Mouse (Mus musculus) testis, adult 2 months (tissue): Measurements from ENCODE around the gene Hnrnpc. TPM values are rescaled to one million over a fixed set of nuclear protein-coding genes. Genes with fewer than 3 reads are reported as not detected.
"Not testable (repeated sequence)": the region's sequence is repeated elsewhere in the genome, so short reads cannot be mapped to it uniquely, and the experiment has no call there.

Experiments used
- H3K27ac ChIP-seq: fragments of 200-500 bp; 2 replicates; pipeline ENCODE4 v1.5.1; 2012; ENCODE audit warnings: low read depth, low read length; ENCODE audit not compliant: control insufficient read depth, insufficient read depth
- H3K27me3 ChIP-seq: fragments of 200-500 bp; 2 replicates; pipeline ENCODE4 v1.6.1; 2012; ENCODE audit warnings: mild to moderate bottlenecking, low read length, moderate library complexity; ENCODE audit not compliant: control insufficient read depth, insufficient read depth
- H3K36me3 ChIP-seq: fragments of 200-500 bp; 2 replicates; pipeline ENCODE4 v1.6.1; 2012; ENCODE audit warnings: mild to moderate bottlenecking, low read length; ENCODE audit not compliant: control insufficient read depth, insufficient read depth
- H3K4me1 ChIP-seq: fragments of 200-500 bp; 2 replicates; pipeline ENCODE4 v1.6.1; 2012; ENCODE audit warnings: low read length; ENCODE audit not compliant: control insufficient read depth, insufficient read depth
- H3K4me3 ChIP-seq: fragments of 200-500 bp; 2 replicates; pipeline ENCODE4 v1.5.1; 2012; ENCODE audit warnings: low read depth, mild to moderate bottlenecking, low read length, moderate library complexity, mixed read lengths; ENCODE audit not compliant: control insufficient read depth
- CTCF ChIP-seq: fragments of 200-500 bp; IDR thresholded peaks from 2 replicates; pipeline ENCODE4 v1.5.1; 2012; ENCODE audit warnings: low read depth, mild to moderate bottlenecking, inconsistent platforms, low read length, moderate library complexity; ENCODE audit not compliant: control insufficient read depth, insufficient read depth, insufficient replicate concordance
- POLR2A ChIP-seq: fragments of 200-500 bp; IDR thresholded peaks from 2 replicates; pipeline ENCODE4 v1.6.1; 2012; ENCODE audit warnings: low read depth, mild to moderate bottlenecking, inconsistent platforms, low read length, moderate library complexity; ENCODE audit not compliant: control insufficient read depth
- polyA plus RNA-seq: library from polyadenylated mRNA; depleted of rRNA; stranded (reverse); fragments of >200 nt; gene quantifications from 2 replicates; pipeline ENCODE4 v1.2.3, GENCODE M21; 2012

Gene Hnrnpc
- polyA plus RNA-seq, 1 experiment: 64.2 TPM

DNA sequence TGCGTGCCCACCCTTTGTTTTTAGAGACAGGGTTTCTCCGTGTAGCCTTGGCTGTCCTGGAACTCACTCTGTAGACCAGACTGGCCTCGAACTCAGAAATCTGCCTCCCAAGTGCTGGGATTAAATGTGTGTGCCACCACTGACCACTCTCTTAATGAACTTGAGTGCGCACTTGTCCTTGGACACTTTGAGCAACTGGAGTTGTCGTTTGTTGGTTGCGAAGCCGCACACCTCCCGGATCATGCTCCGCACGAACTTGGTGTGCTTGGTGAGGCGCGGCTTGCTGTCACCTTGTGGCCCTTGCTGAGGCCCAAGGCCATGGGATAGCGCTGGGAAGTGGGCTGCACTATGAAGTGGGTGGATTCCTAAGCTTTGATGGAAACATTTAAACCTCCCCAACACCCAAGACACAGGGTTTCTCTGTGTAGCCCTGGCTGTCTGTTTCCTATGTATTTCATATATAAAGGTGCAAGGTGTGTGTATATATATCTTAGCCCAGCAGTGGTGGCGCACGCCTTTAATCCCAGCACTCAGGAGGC, 32.2 kb downstream of the Hnrnpc start:
- no peak for TF ChIP-seq POLR2A
- TF ChIP-seq CTCF: 0 out of 2 replicates have a peak, but pooled peaks have one; percentile 2
- Histone ChIP-seq H3K4me3 (no peak overlapping the region), H3K27ac (no peak overlapping the region), H3K36me3 (no peaks in the 10 kb centered on the region; the same call in 1 of the 2 replicates), H3K4me1 (no peaks in the 10 kb centered on the region), H3K27me3 (no peaks in the 10 kb centered on the region)

DNA sequence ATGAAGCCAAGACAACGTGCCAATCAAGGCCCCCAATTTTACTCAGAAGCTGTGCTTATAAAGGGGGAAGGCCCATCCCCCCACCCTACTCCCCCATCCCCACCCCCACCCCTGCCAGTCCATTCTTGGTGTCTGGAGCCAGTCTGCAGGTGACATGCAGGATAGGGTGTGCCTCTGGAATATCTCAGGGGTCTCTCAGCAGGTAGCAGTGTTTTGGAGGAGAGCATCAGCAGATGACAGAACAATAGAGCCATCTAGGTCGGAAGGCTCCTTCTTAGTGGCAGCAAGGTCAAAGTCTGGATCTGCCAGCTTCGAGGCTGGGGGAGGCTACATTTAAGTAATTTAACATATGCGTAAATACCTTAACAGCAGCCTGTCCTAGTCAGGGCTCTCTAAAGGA, 37.7 kb downstream of the Hnrnpc start:
- Histone ChIP-seq H3K27me3 (no peaks in the 10 kb centered on the region), H3K36me3 (no peaks in the 10 kb centered on the region), H3K27ac (no peak overlapping the region), H3K4me1 (no peaks in the 10 kb centered on the region), H3K4me3 (no peak overlapping the region)
- TF ChIP-seq CTCF (no peak), POLR2A (no peak)

DNA sequence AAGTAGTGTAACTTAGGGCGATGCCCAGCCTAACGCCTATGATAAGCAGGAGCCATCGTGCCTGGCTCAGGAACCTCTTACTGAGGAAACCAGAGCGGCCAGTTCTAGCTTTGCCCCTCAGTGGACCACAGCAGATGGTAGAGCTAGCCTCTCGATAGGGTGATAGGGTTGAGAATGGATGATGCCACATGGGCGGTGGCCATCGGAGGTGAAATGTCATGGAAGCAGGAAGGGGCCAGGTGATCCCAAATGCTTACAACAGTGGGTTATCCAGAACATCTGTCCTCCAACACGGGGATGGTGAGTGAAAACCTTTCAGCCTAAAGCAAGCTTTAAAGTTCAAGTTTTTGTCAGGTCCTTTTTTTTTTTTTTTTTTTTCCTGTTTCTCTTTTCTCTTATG, 42.0 kb downstream of the Hnrnpc start:
- no peaks in the 10 kb centered on the region for H3K36me3 ChIP-seq
- no peak for TF ChIP-seq CTCF
- TF ChIP-seq POLR2A: no peak
- H3K27ac ChIP-seq: no peak overlapping the region
- H3K4me3 ChIP-seq: no peak overlapping the region
- no peaks in the 10 kb centered on the region for H3K4me1 ChIP-seq
- H3K27me3 ChIP-seq: no peaks in the 10 kb centered on the region

DNA sequence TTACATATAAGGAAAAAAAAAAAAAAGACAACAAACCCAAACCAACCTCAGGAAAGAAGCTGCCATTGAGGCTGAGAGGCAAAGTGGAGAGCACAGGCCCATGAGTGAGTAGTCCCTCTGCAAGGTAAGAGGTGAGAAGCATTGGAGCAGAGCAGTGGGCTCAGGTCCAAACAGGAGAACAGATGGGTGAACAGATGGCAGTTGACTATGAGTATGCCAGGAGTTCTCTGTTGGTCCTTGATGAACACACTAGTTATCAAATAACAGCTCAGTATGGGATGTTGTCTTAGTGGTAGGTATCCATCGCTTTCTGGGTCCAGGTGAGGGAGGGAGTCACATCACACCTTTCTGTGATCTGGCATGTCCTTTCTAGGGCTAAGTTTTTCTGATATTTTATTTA, 43.0 kb downstream of the Hnrnpc start:
- TF ChIP-seq CTCF (no peak), POLR2A (no peak)
- Histone ChIP-seq H3K4me1 (no peaks in the 10 kb centered on the region), H3K27ac (no peak overlapping the region), H3K27me3 (no peaks in the 10 kb centered on the region), H3K36me3 (no peaks in the 10 kb centered on the region), H3K4me3 (no peak overlapping the region)

DNA sequence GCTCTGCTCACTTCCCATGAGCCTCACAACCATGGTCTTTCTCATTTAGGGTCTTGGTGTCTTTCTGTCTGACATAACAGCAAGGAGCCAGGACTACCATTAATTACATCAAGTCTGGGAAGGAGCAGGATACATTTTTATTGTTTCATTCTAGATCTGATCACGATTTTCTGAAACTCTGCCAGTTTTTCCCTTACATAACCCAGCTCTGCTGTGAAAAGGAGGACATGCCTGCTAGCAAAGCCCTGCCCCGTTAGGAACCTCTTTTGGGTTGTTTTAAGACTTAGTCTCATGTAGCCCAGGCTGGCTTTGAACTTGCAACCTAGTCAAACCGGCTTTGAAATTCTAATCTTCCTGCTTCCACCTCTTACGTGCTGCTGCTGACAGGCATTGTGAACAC, 43.8 kb downstream of the Hnrnpc start:
- Histone ChIP-seq H3K27ac (no peak overlapping the region), H3K36me3 (no peaks in the 10 kb centered on the region), H3K4me3 (no peak overlapping the region), H3K4me1 (no peaks in the 10 kb centered on the region), H3K27me3 (no peaks in the 10 kb centered on the region)
- TF ChIP-seq POLR2A (no peak), CTCF (no peak)

DNA sequence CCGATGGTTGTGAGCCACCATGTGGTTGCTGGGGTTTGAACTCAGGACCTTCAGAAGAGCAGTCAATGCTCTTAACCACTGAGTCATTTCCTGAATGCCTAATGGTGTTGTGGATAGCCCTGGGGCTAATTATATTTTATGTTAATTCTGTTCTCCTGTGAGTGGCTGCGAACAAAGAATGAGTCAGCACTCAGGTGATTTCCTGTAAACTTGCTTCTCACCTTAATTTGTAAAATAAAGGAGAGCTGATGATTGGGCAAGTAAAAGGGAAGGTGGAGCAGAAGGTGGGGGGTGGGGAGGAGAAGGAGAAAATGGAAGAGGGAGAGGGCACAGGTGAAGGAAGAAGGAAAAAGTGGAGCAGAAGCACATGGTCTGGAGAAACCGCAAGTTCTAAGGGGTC, 51.1 kb downstream of the Hnrnpc start:
- not testable (repeated sequence) for H3K27me3 ChIP-seq, H3K4me3 ChIP-seq, H3K36me3 ChIP-seq, H3K27ac ChIP-seq, H3K4me1 ChIP-seq

DNA sequence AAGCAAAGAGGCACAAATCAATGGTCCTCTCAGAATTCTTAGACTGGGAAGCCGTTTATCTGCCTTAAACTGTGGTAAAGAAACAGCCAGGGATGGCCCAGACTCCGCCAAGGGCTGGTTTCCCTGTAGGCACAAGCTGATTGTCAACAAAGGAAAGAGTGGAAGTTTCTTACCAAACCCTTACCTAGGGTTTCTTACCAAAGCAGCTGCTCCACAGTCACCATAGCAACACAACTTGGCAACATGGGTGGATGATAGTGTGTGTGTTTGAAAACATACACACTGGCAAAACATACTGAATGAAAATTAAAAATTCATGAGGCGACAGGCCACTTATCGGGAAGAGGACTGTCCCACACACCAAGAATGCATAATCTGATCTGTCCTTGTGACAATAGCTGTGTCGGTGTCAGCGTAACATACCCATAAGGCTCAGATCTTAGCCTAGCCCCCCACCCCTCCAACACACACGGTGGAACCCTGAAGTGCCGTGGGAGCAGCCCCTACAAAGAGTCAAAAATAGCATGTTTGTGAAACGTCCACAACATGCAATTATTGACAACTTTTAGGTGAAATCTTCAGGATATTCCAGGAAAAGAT, 57.8 kb downstream of the Hnrnpc start:
- no peaks in the 10 kb centered on the region for H3K27me3 ChIP-seq
- H3K4me3 ChIP-seq: no peak overlapping the region
- no peak for TF ChIP-seq CTCF
- TF ChIP-seq POLR2A: no peak
- H3K27ac ChIP-seq: no peak overlapping the region
- H3K36me3 ChIP-seq: no peaks in the 10 kb centered on the region
- H3K4me1 ChIP-seq: peaks cover 2% of the 10 kb centered on the region
